Mouse (Mus musculus) heart, embryonic 12.5 days (tissue): ENCODE results near the gene Bsn. TPM values are rescaled to one million over a fixed set of nuclear protein-coding genes. Genes with fewer than 3 reads are reported as not detected.

Experiments
- ATAC-seq: fragments of 200-750 bp; cut with Nextera tagmentation; 2 replicates; pipeline ENCODE4 v1.8.0; 2017; ENCODE audit warnings: moderate TSS enrichment, moderate library complexity; ENCODE audit not compliant: insufficient number of reproducible peaks, low FRiP score
- H3K27ac ChIP-seq: fragments of 300-500 bp; sonication (generic); 2 replicates; pipeline ENCODE4 v1.5.1; 2016; ENCODE audit warnings: mild to moderate bottlenecking, moderate library complexity; ENCODE audit not compliant: poor library complexity, severe bottlenecking
- H3K27me3 ChIP-seq: fragments of 300-500 bp; sonication (generic); replicated peaks from 2 replicates; pipeline ENCODE4 v1.6.1; 2016; ENCODE audit warnings: mild to moderate bottlenecking, moderate library complexity
- H3K36me3 ChIP-seq: fragments of 300-500 bp; sonication (generic); 2 replicates; pipeline ENCODE4 v1.6.1; 2016; ENCODE audit warnings: mild to moderate bottlenecking, moderate library complexity
- H3K4me1 ChIP-seq: fragments of 300-500 bp; sonication (generic); replicated peaks from 2 replicates; pipeline ENCODE4 v1.6.1; 2016; ENCODE audit warnings: mild to moderate bottlenecking
- H3K4me2 ChIP-seq: fragments of 300-500 bp; sonication (generic); 2 replicates; pipeline ENCODE4 v1.6.1; 2016; ENCODE audit warnings: mild to moderate bottlenecking, moderate library complexity
- H3K4me3 ChIP-seq: fragments of 300-500 bp; sonication (generic); 2 replicates; pipeline ENCODE4 v1.5.1; 2016; ENCODE audit warnings: mild to moderate bottlenecking
- H3K9ac ChIP-seq: fragments of 300-500 bp; sonication (generic); 2 replicates; pipeline ENCODE4 v1.6.1; 2016; ENCODE audit warnings: mild to moderate bottlenecking, moderate library complexity
- H3K9me3 ChIP-seq: fragments of 300-500 bp; sonication (generic); replicated peaks from 2 replicates; pipeline ENCODE4 v1.6.1; 2016; ENCODE audit warnings: mild to moderate bottlenecking, moderate library complexity
- WGBS: fragments of 180-500 bp; shearing (Covaris S2); methylation state at CpG from one replicate; pipeline ENCODE4 v1.1.7; 2016; 5-methylcytosine and 5-hydroxymethylcytosine counted together
- polyA plus RNA-seq: library from polyadenylated mRNA; unstranded; fragments of >200 nt; fragmentation: Nextera tagmentation; extraction: Ambion mirVana; gene quantifications from 2 replicates; pipeline ENCODE4 v1.2.1, GENCODE M21; 2016

The Bsn gene
- polyA plus RNA-seq, 1 experiment from 2014 or later, result 0.50 TPM

DNA sequence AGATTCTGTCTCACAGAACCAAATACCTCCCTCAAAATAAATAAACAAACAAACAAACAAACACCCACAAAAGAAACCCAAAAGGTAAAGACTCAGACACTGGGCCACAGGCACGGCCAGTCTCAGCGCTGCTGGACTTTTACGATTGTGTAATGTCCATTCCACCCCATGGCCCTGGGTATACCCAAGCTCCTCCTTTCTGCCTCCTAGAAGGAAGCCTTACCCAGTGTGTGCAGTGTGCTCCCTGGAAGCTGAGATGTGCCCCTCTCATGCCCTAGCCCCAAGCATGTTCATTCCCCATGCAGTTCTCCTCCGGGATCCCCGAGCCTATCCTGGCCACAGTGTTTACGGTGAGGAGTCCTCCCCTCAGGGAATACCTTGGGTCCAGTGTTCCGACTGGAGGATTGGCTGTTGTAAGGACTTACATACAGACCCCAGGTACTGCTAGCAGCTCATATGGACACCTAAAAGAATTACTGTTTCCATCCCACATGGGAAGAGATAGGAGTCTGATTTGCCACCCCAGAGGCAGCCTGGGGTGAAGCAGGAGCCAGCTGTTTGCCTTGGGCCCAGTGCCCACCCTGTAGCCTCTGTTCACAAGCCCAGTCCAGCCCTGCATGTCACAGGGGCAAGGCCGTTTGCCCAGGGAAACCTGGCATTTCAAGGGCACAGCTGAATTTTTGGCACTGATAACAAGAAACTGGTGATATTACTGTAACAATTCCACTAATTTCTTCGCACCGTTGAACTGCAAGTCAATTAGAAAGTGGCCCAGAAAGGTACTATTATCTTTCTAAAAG is 68.8 kb downstream of the Bsn start:
- Histone ChIP-seq H3K4me2 (no peak overlapping the region), H3K9me3 (no peaks in the 10 kb centered on the region), H3K27me3 (0 out of 2 replicates have a peak, but pooled peaks cover 5% of the 10 kb centered on the region), H3K4me1 (peaks cover 23% of the 10 kb centered on the region), H3K27ac (no peak overlapping the region), H3K36me3 (no peaks in the 10 kb centered on the region), H3K9ac (no peak overlapping the region), H3K4me3 (no peak overlapping the region)
- ATAC-seq, result no peak
- 85% methylated on average over 10 of the region's 10 CpGs for WGBS

DNA sequence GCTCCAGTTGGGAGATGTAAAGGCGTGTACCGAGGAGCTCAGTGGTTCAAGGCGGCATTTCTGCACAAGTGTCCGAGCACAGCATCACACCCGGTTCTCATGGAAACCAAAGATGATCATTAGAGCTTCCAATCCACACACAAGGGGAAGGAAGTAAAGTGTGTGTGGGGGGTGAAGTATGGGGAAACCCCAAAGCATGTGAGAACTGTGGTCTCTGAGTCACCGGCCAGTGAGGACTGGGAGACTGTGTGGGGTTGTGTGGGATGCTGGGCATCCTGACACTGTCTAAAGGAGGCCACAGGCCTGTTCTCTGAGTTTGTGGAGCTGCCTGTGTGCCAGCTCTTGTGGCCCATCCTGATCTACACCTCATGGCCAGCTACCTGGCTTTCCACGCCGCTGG is 69.5 kb downstream of the Bsn start:
- peak overlapping the region; percentile 90; the same call in 1 of the 2 replicates for H3K27ac ChIP-seq
- ATAC-seq, result no peak
- no peak overlapping the region for H3K4me2 ChIP-seq

DNA sequence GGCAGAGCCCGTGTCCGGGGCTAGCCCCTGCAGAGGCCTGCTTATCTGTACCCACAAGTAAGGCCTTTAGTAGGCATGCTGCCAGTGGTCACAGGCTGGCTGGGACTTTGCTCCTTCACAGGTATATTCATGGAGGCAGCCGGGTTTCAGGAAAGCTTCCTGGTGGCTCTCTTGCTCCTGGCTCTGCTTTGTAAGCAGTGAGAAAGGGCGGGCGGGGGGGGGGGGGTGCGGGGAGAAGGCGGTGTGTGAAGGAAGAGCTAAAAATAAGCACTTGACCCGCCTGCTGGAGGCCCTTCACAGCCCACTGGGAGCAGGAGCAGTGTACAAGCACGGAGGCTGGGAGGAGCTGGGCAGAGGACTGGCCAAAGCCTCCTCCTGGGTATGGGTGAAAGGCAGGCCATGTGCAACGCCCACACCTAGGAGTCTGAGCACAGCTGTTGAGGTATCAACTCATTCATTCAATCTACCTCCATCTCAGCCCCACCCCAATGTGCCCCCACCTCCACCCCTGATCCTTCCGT is 70.2 kb downstream of the Bsn start:
- Histone ChIP-seq H3K36me3 (no peaks in the 10 kb centered on the region), H3K4me3 (no peak overlapping the region), H3K27me3 (peaks cover 15% of the 10 kb centered on the region), H3K4me2 (peak overlapping the region; percentile 39), H3K9ac (no peak overlapping the region), H3K4me1 (peaks cover 23% of the 10 kb centered on the region), H3K27ac (peak overlapping the region; percentile 90), H3K9me3 (no peaks in the 10 kb centered on the region)
- WGBS, result 27% methylated on average over 7 of the region's 11 CpGs
- peak; percentile 79 for ATAC-seq

More for the DNA sequence above, 69.5 kb downstream of the Bsn start:
- no peak overlapping the region for H3K9ac ChIP-seq
- peaks cover 8% of the 10 kb centered on the region for H3K27me3 ChIP-seq
- no peaks in the 10 kb centered on the region for H3K9me3 ChIP-seq
- H3K4me1 ChIP-seq, result peaks cover 23% of the 10 kb centered on the region
- no peak overlapping the region for H3K4me3 ChIP-seq
- WGBS, result 91% methylated on average over 8 of the region's 8 CpGs
- no peaks in the 10 kb centered on the region for H3K36me3 ChIP-seq

DNA sequence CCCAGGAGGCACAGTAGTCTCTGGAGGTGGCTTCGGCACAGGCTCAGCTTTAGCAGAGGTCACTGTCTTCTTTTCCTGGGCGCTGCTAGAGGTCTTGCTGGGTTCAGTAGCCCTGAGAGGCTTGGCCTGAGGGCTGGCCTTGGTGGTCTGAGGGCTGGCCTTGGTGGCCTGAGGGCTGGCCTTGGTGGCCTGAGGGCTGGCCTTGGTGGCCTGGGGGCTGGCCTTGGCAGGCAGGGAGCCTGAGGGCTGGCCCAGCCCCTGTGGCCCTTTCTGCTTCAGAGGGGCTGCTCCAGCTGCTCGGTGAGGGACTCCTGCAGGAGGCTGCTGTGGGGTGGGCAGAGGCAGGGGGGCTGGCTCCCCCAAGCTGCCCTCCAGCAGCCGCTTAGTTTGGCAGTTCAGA is 73.0 kb downstream of the Bsn start:
- H3K4me1 ChIP-seq, result peaks cover 23% of the 10 kb centered on the region
- no peak overlapping the region for H3K27ac ChIP-seq
- H3K36me3 ChIP-seq, result no peaks in the 10 kb centered on the region
- no peak overlapping the region for H3K4me2 ChIP-seq
- no peaks in the 10 kb centered on the region for H3K9me3 ChIP-seq
- no peak overlapping the region for H3K9ac ChIP-seq
- no peak for ATAC-seq
- 57% methylated on average over 4 of the region's 4 CpGs for WGBS
- H3K4me3 ChIP-seq, result no peak overlapping the region
- H3K27me3 ChIP-seq, result peaks cover 41% of the 10 kb centered on the region

DNA sequence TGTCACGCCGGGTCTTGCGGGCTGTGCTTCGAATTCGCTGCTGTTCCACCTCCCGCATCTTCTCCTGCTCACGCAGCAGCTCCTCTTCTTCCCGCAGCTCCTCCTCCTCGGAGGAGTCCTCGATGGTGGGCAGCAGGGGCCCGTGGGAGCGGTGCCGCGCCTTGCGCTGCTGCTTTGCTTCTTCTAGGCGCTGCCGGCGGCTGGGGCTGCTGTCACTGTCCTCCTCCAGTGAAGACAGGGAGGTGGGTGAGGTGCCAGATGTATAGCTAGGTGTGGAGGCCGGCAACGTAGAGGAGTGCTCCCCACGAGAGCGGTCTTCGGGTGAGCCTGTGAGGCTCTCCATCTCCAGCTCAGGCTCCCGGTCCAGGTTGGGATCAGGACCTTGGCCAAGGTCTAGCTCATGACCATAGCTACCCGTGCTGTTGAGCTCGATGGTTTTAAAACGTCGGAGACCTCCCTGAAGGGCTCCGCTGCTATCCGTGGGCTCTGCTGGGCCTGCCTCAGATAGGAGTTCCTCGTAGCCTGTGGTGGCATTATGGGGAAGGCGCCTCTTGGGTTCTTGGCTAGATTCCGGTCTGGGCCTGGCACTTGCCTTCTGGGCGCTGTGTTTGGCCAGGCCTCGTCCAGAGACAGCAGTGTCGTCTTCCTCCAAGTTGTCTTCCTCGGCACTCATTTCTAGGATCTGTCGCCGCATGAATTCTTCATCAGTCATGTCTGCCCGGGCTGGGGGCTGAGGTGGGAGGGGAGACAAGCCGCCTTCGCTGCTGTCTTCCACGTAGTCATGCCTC is 74.7 kb downstream of the Bsn start:
- Histone ChIP-seq H3K9me3 (no peaks in the 10 kb centered on the region), H3K27ac (no peak overlapping the region), H3K9ac (no peak overlapping the region), H3K4me3 (no peak overlapping the region), H3K27me3 (peaks cover 41% of the 10 kb centered on the region), H3K4me2 (peak overlapping the region; percentile 17; the same call in 1 of the 2 replicates), H3K4me1 (peaks cover 30% of the 10 kb centered on the region), H3K36me3 (no peaks in the 10 kb centered on the region)
- 65% methylated on average over 43 of the region's 43 CpGs for WGBS
- no peak for ATAC-seq

DNA sequence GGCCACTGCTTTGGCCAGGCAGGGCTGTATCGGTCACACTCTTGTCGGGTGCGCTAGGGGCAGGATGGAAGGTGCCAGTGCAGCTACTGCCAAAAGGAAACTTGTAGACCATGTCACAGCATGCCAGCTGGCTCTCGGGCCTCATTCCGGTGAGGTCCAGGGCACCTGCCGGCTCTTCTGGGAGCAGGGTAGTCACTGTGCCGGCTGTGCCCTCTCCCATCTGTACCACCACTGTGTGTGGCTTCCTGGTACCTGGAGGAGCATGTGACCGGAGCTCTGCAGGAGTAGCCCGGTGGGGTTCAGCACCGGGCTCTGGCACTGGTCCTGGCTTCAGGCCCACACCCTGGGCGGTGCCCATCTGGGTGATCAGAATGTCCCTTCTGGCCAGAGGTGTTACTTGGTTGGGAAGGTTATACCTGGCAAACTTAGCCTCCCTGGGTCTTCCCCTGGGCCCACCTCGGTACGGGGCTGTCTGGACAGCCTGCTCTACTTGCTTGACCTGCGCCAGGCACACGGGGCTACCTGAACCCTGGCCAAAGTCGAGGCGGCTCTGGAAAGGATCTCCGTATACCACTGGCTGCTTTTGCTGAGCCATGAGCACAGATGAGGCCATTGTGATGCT is 77.4 kb downstream of the Bsn start:
- no peaks in the 10 kb centered on the region for H3K36me3 ChIP-seq
- no peak for ATAC-seq
- H3K27me3 ChIP-seq, result peaks cover 41% of the 10 kb centered on the region

DNA sequence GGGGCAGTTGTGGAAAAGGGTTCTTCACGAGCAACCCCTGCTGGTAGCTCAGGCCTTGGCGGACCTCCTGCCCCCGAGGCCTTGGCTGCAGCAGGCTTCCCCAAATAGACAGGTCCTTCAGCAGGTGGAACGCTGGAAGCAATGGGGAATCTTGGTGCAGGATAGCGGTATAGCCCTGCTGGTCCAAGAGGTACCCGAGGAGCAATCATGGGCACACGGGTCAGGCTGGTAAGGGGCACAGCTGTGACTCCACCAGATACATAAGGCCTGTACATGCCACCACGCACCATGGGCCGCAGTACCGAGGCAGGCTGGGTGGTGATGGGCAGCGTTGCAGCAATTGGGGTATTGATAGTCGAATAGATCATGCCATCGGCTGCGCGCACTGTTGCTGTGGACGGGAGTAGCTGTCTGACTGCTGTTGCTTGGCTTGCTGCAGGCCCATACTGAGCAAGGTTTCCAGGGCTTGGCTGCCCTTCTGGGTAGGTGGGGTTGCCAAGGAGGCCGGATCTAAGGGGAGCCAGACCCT is 78.5 kb downstream of the Bsn start:
- no peaks in the 10 kb centered on the region for H3K36me3 ChIP-seq
- peaks cover 41% of the 10 kb centered on the region for H3K4me1 ChIP-seq
- H3K27me3 ChIP-seq, result peaks cover 45% of the 10 kb centered on the region
- H3K9me3 ChIP-seq, result no peaks in the 10 kb centered on the region
- no peak overlapping the region for H3K27ac ChIP-seq
- H3K4me3 ChIP-seq, result peak overlapping the region; percentile 37
- 71% methylated on average over 17 of the region's 17 CpGs for WGBS
- H3K4me2 ChIP-seq, result peak overlapping the region; percentile 73
- ATAC-seq, result no peak
- H3K9ac ChIP-seq, result peak overlapping the region; percentile 54

More for the DNA sequence above, 77.4 kb downstream of the Bsn start:
- Histone ChIP-seq H3K4me1 (peaks cover 36% of the 10 kb centered on the region), H3K9ac (no peak overlapping the region), H3K27ac (no peak overlapping the region), H3K4me2 (no peak overlapping the region), H3K9me3 (no peaks in the 10 kb centered on the region), H3K4me3 (no peak overlapping the region)
- 92% methylated on average over 18 of the region's 18 CpGs for WGBS

DNA sequence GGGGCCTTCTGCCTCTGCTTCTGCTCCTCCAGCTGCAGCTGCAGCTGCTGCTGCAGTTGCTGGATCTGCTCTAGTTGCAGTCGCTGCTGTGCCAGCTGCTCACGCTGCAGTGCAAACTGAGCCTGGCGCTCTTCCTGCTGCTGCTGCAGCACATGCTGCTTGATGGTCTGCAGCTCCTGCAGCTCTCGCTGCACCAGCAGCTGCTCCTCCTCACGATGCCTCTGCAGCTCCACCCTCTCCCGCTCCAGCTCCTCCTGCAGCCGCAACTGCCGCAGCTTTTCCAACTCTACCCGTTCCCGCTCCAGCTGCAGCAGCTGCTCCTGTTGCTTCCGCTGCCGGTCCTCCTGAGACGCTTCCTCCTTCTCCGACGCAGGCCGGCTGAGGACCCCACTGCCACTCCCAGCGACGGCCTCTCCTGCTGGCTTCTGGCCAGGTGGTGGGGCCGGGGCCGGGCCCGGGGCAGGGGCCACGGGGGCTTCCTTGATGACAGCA is 79.0 kb downstream of the Bsn start:
- no peak overlapping the region for H3K27ac ChIP-seq
- H3K4me3 ChIP-seq, result peak overlapping the region; percentile 37
- peak overlapping the region; percentile 73 for H3K4me2 ChIP-seq
- no peaks in the 10 kb centered on the region for H3K9me3 ChIP-seq
- peak overlapping the region; percentile 54 for H3K9ac ChIP-seq
- WGBS, result 9% methylated on average over 22 of the region's 22 CpGs
- peaks cover 41% of the 10 kb centered on the region for H3K4me1 ChIP-seq
- peaks cover 42% of the 10 kb centered on the region for H3K27me3 ChIP-seq
- no peak for ATAC-seq
- no peaks in the 10 kb centered on the region for H3K36me3 ChIP-seq

DNA sequence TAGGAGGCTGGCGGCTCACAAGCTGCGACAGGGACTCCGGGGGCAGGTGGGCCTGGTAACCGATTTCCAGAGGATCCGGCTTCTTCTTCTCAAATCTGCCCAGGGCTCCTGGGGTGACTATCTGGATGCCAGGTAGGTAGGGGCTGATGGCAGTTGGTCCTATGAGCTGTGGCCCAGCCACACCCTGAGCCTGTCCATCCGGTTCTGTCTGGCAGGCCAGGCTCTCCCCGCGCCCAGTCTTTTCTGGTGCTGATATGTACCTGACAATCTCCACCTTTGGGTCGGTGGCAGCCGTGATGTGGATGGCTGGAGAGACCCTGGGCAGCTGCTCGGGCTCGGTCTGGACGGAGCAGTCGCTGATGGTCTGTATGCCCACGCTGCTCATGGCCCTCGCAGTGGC is 80.0 kb downstream of the Bsn start:
- Histone ChIP-seq H3K36me3 (no peaks in the 10 kb centered on the region), H3K4me3 (0 out of 2 replicates have a peak overlapping the region, but pooled peaks have one; percentile 37), H3K9ac (peak overlapping the region; percentile 44; the same call in 1 of the 2 replicates), H3K27me3 (peaks cover 32% of the 10 kb centered on the region), H3K4me1 (peaks cover 44% of the 10 kb centered on the region), H3K27ac (no peak overlapping the region), H3K4me2 (peak overlapping the region; percentile 73), H3K9me3 (no peaks in the 10 kb centered on the region)
- WGBS, result 66% methylated on average over 16 of the region's 16 CpGs
- ATAC-seq, result no peak

DNA sequence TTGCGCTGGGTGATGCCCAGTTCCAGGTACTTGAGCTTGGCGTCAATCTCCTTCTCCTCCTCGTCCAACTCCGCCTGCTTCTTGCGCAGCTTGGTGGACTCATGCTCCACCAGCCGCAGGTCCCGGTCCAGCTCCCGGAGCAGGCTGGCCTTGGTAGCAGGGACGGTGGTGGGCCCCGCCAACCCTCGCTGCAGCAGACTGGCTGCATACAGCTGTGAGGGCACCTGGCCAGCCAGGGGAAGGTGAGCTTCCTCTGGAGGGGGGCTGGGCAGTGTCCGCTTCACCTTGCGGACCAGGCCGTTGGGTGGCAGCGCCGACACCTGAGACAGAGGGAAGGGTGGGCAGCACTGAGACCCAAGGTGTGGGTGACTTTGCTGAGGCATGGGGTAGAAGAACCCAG is 82.3 kb downstream of the Bsn start:
- Histone ChIP-seq H3K9me3 (no peaks in the 10 kb centered on the region), H3K27me3 (peaks cover 9% of the 10 kb centered on the region), H3K36me3 (no peaks in the 10 kb centered on the region), H3K4me2 (no peak overlapping the region), H3K9ac (no peak overlapping the region), H3K4me3 (no peak overlapping the region), H3K4me1 (peaks cover 52% of the 10 kb centered on the region), H3K27ac (no peak overlapping the region)
- ATAC-seq, result no peak
- 90% methylated on average over 16 of the region's 16 CpGs for WGBS
